Mouse (Mus musculus): Measurements from ENCODE around the gene Dusp22.

Gene Dusp22

GRCm38 (mm10) chr13:30673878-30674277 lies 14.1 kb downstream of the Dusp22 start:
- no peak for DNase-seq (ENCODE audit: low spot score)

GRCm38 (mm10) chr13:30678822-30679221 lies 19.0 kb downstream of the Dusp22 start:
- no peak for DNase-seq (ENCODE audit: low spot score)

GRCm38 (mm10) chr13:30681866-30682265 lies 22.1 kb downstream of the Dusp22 start:
- no peak for DNase-seq (ENCODE audit: low spot score)

- DNase-seq (ENCODE audit: low spot score) = no peak
Measured at GRCm38 (mm10) chr13:30682328-30682727, 22.5 kb downstream of the Dusp22 start.

GRCm38 (mm10) chr13:30684614-30685122 lies 24.9 kb downstream of the Dusp22 start:
- DNase-seq (ENCODE audit: low spot score) = no peak

GRCm38 (mm10) chr13:30685957-30686356 lies 26.2 kb downstream of the Dusp22 start:
- DNase-seq (ENCODE audit: low spot score) = no peak

- no peak for DNase-seq (ENCODE audit: low spot score)
Measured at GRCm38 (mm10) chr13:30688035-30688616, 28.3 kb downstream of the Dusp22 start.

GRCm38 (mm10) chr13:30689475-30689874 lies 29.7 kb downstream of the Dusp22 start:
- DNase-seq (ENCODE audit: low spot score) = no peak

GRCm38 (mm10) chr13:30691441-30692292 lies 31.9 kb downstream of the Dusp22 start:
- no peak for DNase-seq (ENCODE audit: low spot score)

GRCm38 (mm10) chr13:30692644-30693385 lies 33.0 kb downstream of the Dusp22 start:
- DNase-seq (ENCODE audit: low spot score) = no peak

GRCm38 (mm10) chr13:30695232-30695631 lies 35.4 kb downstream of the Dusp22 start:
- no peak for DNase-seq (ENCODE audit: low spot score)

GRCm38 (mm10) chr13:30695890-30696289 lies 36.1 kb downstream of the Dusp22 start:
- DNase-seq (ENCODE audit: low spot score) = no peak

GRCm38 (mm10) chr13:30697880-30698279 lies 38.1 kb downstream of the Dusp22 start:
- DNase-seq (ENCODE audit: low spot score) = no peak

- DNase-seq (ENCODE audit: low spot score) = no peak
Measured at GRCm38 (mm10) chr13:30702695-30703094, 42.9 kb downstream of the Dusp22 start.

- no peak for DNase-seq (ENCODE audit: low spot score)
Measured at GRCm38 (mm10) chr13:30704246-30705095, 44.7 kb downstream of the Dusp22 start.

GRCm38 (mm10) chr13:30711066-30711465 lies 51.3 kb downstream of the Dusp22 start:
- DNase-seq (ENCODE audit: low spot score) = no peak

- no peak for DNase-seq (ENCODE audit: low spot score)
Measured at GRCm38 (mm10) chr13:30711711-30712110, 51.9 kb downstream of the Dusp22 start.

- DNase-seq (ENCODE audit: low spot score) = no peak
Measured at GRCm38 (mm10) chr13:30712280-30712679, 52.5 kb downstream of the Dusp22 start.

- DNase-seq (ENCODE audit: low spot score) = no peak
Measured at GRCm38 (mm10) chr13:30713621-30714020, 53.8 kb downstream of the Dusp22 start.

- DNase-seq (ENCODE audit: low spot score) = no peak
Measured at GRCm38 (mm10) chr13:30714552-30714951, 54.8 kb downstream of the Dusp22 start.

- DNase-seq (ENCODE audit: low spot score) = no peak
Measured at GRCm38 (mm10) chr13:30715060-30715459, 55.3 kb downstream of the Dusp22 start.

- DNase-seq (ENCODE audit: low spot score) = no peak
Measured at GRCm38 (mm10) chr13:30715573-30715972, 55.8 kb downstream of the Dusp22 start.
